Mouse (Mus musculus): ENCODE measurements at regions not wholly inside any gene's neighbourhood (a gene's known extent, or its start where the extent isn't known, plus 50 kb on each side); places are given as distances from the start of the nearest gene placed in this dataset.

- TF ChIP-seq ZNF384 (IDR thresholded peaks at IDR 0.05; ENCODE audit: low read depth, low read length) (no peak), CHD2 (IDR thresholded peaks at IDR 0.05; ENCODE audit: low read depth, low read length) (no peak), MAFK (IDR thresholded peaks at IDR 0.05; ENCODE audit: insufficient read depth, low read depth, low read length) (no peak)
These were observed 356.7 kb upstream of the Pkn2 start for GRCm38 (mm10) chr3:143238546-143238945.
